Mouse (Mus musculus) brain, adult 2 months (tissue): ENCODE results near the gene Lax1.
"Not testable (repeated sequence)": the region's sequence is repeated elsewhere in the genome, so short reads cannot be mapped to it uniquely, and the experiment has no call there.

Experiments
- DNase-seq: peaks from one replicate; pipeline ENCODE4 v3.0.0; 2011; ENCODE audit warnings: low read depth, low spot score

Gene Lax1

GRCm38 (mm10) chr1:133688301-133688700 is 1.6 kb downstream of the Lax1 start:
- no peak for DNase-seq

- DNase-seq: peak; percentile 68
Observed at GRCm38 (mm10) chr1:133685749-133686519, 4.0 kb downstream of the Lax1 start.

- DNase-seq: no peak
Observed at GRCm38 (mm10) chr1:133671801-133672200, 18.1 kb downstream of the Lax1 start.

- no peak for DNase-seq
Observed at GRCm38 (mm10) chr1:133671266-133671665, 18.6 kb downstream of the Lax1 start.

- no peak for DNase-seq
Observed at GRCm38 (mm10) chr1:133670776-133671175, 19.1 kb downstream of the Lax1 start.

- no peak for DNase-seq
Observed at GRCm38 (mm10) chr1:133670190-133670589, 19.7 kb downstream of the Lax1 start.

- DNase-seq: no peak
Observed at GRCm38 (mm10) chr1:133668618-133669017, 21.3 kb downstream of the Lax1 start.

- DNase-seq: no peak
Observed at GRCm38 (mm10) chr1:133667721-133668120, 22.2 kb downstream of the Lax1 start.

- DNase-seq: not testable (repeated sequence)
Observed at GRCm38 (mm10) chr1:133665713-133666112, 24.2 kb downstream of the Lax1 start.

- no peak for DNase-seq
Observed at GRCm38 (mm10) chr1:133664203-133664970, 25.5 kb downstream of the Lax1 start.

- peak; percentile 85 for DNase-seq
Observed at GRCm38 (mm10) chr1:133663427-133663826, 26.5 kb downstream of the Lax1 start.

- DNase-seq: no peak
Observed at GRCm38 (mm10) chr1:133662941-133663340, 27.0 kb downstream of the Lax1 start.

- DNase-seq: peak; percentile 99
Observed at GRCm38 (mm10) chr1:133661203-133661933, 28.5 kb downstream of the Lax1 start, which contains the start of gene Gm38394. Gene Gm38394 (minus strand): TSS chr1:133661318.

GRCm38 (mm10) chr1:133660466-133661202 is 29.3 kb downstream of the Lax1 start, which contains the start of gene Zbed6:
Gene Zbed6 (minus strand): TSS chr1:133660885.
- DNase-seq: peak; percentile 68

GRCm38 (mm10) chr1:133658878-133659277 is 31.0 kb downstream of the Lax1 start:
- no peak for DNase-seq

GRCm38 (mm10) chr1:133656811-133657210 is 33.1 kb downstream of the Lax1 start:
- DNase-seq: peak; percentile 46

GRCm38 (mm10) chr1:133653033-133653432 is 36.9 kb downstream of the Lax1 start:
- DNase-seq: no peak

- DNase-seq: no peak
Observed at GRCm38 (mm10) chr1:133650288-133651055, 39.4 kb downstream of the Lax1 start.

GRCm38 (mm10) chr1:133645652-133646051 is 44.3 kb downstream of the Lax1 start:
- DNase-seq: no peak

- peak; percentile 52 for DNase-seq
Observed at GRCm38 (mm10) chr1:133641163-133641562, 48.7 kb downstream of the Lax1 start.
